Mouse (Mus musculus) neural tube, embryonic 11.5 days (tissue): Measurements from ENCODE around the gene Sugt1. TPM values are rescaled to one million over a fixed set of nuclear protein-coding genes. Genes with fewer than 3 reads are reported as not detected.

Source experiments
- ATAC-seq: fragments of 200-750 bp; cut with Nextera tagmentation; 2 replicates; pipeline ENCODE4 v1.8.0; 2017; ENCODE audit warnings: moderate number of reproducible peaks, mild to moderate bottlenecking, moderate TSS enrichment, moderate library complexity; ENCODE audit not compliant: insufficient read depth, low FRiP score, low TSS enrichment
- DNase-seq: peaks from one replicate; pipeline ENCODE4 v3.0.0-alpha.2; 2015; ENCODE audit warnings: low spot score
- H3K27ac ChIP-seq: fragments of 300-500 bp; sonication (generic); 2 replicates; pipeline ENCODE4 v1.5.1; 2014; ENCODE audit warnings: low read depth, mild to moderate bottlenecking, low read length
- H3K27me3 ChIP-seq: fragments of 300-500 bp; sonication (generic); 2 replicates; pipeline ENCODE4 v1.6.1; 2014; ENCODE audit warnings: mild to moderate bottlenecking, low read length, mixed read lengths; ENCODE audit not compliant: control insufficient read depth, insufficient read depth
- H3K36me3 ChIP-seq: fragments of 300-500 bp; sonication (generic); 2 replicates; pipeline ENCODE4 v1.6.1; 2014; ENCODE audit warnings: mild to moderate bottlenecking, low read length, moderate library complexity, mixed read lengths; ENCODE audit not compliant: control insufficient read depth, insufficient read depth
- H3K4me1 ChIP-seq: fragments of 300-500 bp; sonication (generic); 2 replicates; pipeline ENCODE4 v1.6.1; 2014; ENCODE audit warnings: low read length, mixed read lengths; ENCODE audit not compliant: control insufficient read depth, insufficient read depth
- H3K4me2 ChIP-seq: fragments of 300-500 bp; sonication (generic); 2 replicates; pipeline ENCODE4 v1.6.1; 2014; ENCODE audit warnings: low read depth, mild to moderate bottlenecking, moderate library complexity
- H3K4me3 ChIP-seq: fragments of 300-500 bp; sonication (generic); 2 replicates; pipeline ENCODE4 v1.5.1; 2014; ENCODE audit warnings: low read depth, low read length
- H3K9ac ChIP-seq: fragments of 300-500 bp; sonication (generic); 2 replicates; pipeline ENCODE4 v1.6.1; 2014; ENCODE audit warnings: mild to moderate bottlenecking, low read length
- H3K9me3 ChIP-seq: fragments of 300-500 bp; sonication (generic); 2 replicates; pipeline ENCODE4 v1.6.1; 2016; ENCODE audit warnings: low read length; ENCODE audit not compliant: control insufficient read depth
- WGBS: fragments of 180-500 bp; shearing (Covaris S2); extraction: QIAGEN DNeasy Blood & Tissue Kit; methylation state at CpG from one replicate; pipeline ENCODE4 v1.1.7; 2014; 5-methylcytosine and 5-hydroxymethylcytosine counted together
- polyA plus RNA-seq: library from polyadenylated mRNA; unstranded; fragments of >200 nt; fragmentation: Nextera tagmentation; extraction: Ambion mirVana; gene quantifications from 2 replicates; pipeline ENCODE4 v1.2.1, GENCODE M21; 2014

Sugt1 gene
- polyA plus RNA-seq: 153 and 156 TPM in 2 replicates

DNA sequence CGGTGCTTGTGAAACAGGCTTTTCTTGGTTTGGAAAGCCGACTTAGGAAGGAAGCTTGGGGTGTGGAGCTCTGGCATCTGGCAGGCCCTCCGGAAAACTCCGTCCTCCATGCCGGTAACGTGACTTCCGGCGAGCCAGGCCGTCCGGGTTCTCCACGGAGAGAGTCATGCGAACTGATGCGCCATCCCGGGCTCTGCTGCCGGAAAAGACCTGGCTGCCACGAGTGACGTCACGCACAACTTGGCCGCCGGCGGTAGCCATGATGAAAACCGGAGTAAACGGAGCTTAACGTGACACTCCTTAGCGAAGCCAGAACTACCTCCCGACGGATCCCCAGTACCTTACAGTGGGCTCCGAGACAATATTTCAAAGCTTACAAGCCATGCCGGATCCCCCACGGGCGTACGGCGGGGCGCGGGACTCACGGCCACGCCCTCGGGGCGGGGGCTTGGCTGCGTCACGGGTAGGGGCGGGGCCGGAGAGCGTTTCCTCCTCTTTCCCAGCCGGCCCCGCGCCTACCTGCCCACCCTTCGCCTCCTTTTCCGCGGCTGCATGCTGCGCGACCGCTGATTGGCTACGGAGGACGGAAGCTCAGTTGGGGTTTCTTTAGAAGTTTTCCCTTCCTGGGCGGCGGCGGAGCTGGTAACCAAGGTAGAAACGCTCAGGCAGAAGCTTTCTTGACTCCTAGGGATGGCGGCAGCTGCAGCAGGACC is at the start of gene Sugt1:
Gene Sugt1 (plus strand): TSS at position 553 of the 713 bp plus-strand sequence.
- H3K9me3 ChIP-seq: no peaks in the 10 kb centered on the region
- WGBS: under 1% methylated on average over 57 of the region's 60 CpGs
- peak within 1 kb of the TSS; percentile 81 for H3K27ac ChIP-seq
- H3K4me2 ChIP-seq: peak within 1 kb of the TSS; percentile 73
- peak within 1 kb of the TSS; percentile 64 for H3K9ac ChIP-seq
- ATAC-seq (peak; percentile 99), DNase-seq (peak; percentile 96)
- peak within 1 kb of the TSS; percentile 56 for H3K4me3 ChIP-seq
- H3K4me1 ChIP-seq: peaks cover 9% of the 10 kb centered on the region
- H3K27me3 ChIP-seq: no peaks in the 10 kb centered on the region
- no peaks in the 10 kb centered on the region for H3K36me3 ChIP-seq

- no peak for ATAC-seq
- Histone ChIP-seq H3K36me3 (no peaks in the 10 kb centered on the region), H3K27ac (no peak overlapping the region), H3K9me3 (no peaks in the 10 kb centered on the region), H3K27me3 (no peaks in the 10 kb centered on the region), H3K4me1 (no peaks in the 10 kb centered on the region), H3K9ac (no peak overlapping the region), H3K4me3 (no peak overlapping the region), H3K4me2 (no peak overlapping the region)
- DNase-seq: no peak
Observed at GRCm38 (mm10) chr14:79537921-79538320, 49.6 kb upstream of the Sugt1 start.

- H3K4me2 ChIP-seq: no peak overlapping the region
Observed at GRCm38 (mm10) chr14:79541606-79542005, 45.9 kb upstream of the Sugt1 start.

DNA sequence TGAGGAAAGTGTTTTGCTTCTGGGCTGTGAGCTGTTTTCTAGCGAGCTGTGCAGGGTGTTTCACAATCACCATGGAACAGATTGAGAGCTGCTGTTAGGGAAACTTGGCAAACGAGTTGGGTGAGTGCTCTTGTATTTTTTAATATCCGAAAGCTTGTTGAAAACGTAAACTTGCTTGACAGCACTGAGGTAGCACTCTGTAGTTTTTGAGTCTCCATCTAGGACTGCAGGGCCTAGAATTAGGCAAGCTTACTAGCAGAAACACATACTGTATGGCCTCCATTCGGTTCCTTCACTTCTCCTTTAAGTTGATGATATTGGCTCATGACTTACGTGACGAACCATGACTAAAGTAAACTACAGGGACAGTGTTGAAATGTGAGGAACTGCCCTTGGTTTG is 38.1 kb upstream of the Sugt1 start:
- no peaks in the 10 kb centered on the region for H3K36me3 ChIP-seq
- 83% methylated on average over 7 of the region's 7 CpGs for WGBS
- no peak overlapping the region for H3K9ac ChIP-seq
- H3K4me3 ChIP-seq: no peak overlapping the region
- H3K27ac ChIP-seq: no peak overlapping the region
- H3K4me2 ChIP-seq: no peak overlapping the region
- no peaks in the 10 kb centered on the region for H3K4me1 ChIP-seq
- no peak for ATAC-seq
- no peak for DNase-seq
- H3K9me3 ChIP-seq: no peaks in the 10 kb centered on the region
- H3K27me3 ChIP-seq: no peaks in the 10 kb centered on the region

More at GRCm38 (mm10) chr14:79541606-79542005, 45.9 kb upstream of the Sugt1 start:
- Histone ChIP-seq H3K9ac (no peak overlapping the region), H3K27ac (no peak overlapping the region), H3K36me3 (no peaks in the 10 kb centered on the region), H3K27me3 (no peaks in the 10 kb centered on the region), H3K4me1 (no peaks in the 10 kb centered on the region), H3K4me3 (no peak overlapping the region), H3K9me3 (no peaks in the 10 kb centered on the region)
- ATAC-seq (no peak), DNase-seq (no peak)

DNA sequence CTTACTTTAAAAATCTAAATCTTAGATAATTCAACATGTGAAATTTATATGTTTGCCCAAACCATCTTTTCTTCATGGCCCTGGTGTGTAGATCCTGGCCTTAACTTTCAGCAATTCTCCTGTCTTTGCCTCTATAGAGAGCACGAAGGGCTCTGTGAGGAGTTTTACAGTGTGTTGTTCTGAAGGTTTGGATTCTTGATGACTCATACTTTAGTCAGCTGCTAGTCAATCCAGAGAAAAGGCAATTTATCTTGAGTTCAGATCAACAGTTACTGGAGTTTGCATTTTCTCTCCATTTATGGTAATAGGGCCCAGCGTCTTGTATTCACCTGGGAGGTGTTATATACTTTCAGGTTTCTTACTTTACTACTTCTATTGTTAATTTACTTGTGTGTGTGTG is 35.6 kb upstream of the Sugt1 start:
- Histone ChIP-seq H3K4me2 (no peak overlapping the region), H3K9me3 (no peaks in the 10 kb centered on the region), H3K36me3 (no peaks in the 10 kb centered on the region), H3K4me1 (no peaks in the 10 kb centered on the region), H3K27ac (no peak overlapping the region), H3K27me3 (no peaks in the 10 kb centered on the region), H3K9ac (no peak overlapping the region), H3K4me3 (no peak overlapping the region)
- ATAC-seq (no peak), DNase-seq (no peak)
- WGBS: 92% methylated on average over 2 of the region's 2 CpGs

GRCm38 (mm10) chr14:79552854-79553253 is 34.6 kb upstream of the Sugt1 start:
- H3K4me1 ChIP-seq: no peaks in the 10 kb centered on the region
- no peaks in the 10 kb centered on the region for H3K36me3 ChIP-seq
- H3K27ac ChIP-seq: no peak overlapping the region
- H3K4me2 ChIP-seq: no peak overlapping the region
- no peaks in the 10 kb centered on the region for H3K27me3 ChIP-seq
- H3K4me3 ChIP-seq: no peak overlapping the region
- no peak for ATAC-seq
- no peaks in the 10 kb centered on the region for H3K9me3 ChIP-seq
- DNase-seq: no peak
- no peak overlapping the region for H3K9ac ChIP-seq
- 76% methylated on average over 1 of the region's 1 CpGs for WGBS

DNA sequence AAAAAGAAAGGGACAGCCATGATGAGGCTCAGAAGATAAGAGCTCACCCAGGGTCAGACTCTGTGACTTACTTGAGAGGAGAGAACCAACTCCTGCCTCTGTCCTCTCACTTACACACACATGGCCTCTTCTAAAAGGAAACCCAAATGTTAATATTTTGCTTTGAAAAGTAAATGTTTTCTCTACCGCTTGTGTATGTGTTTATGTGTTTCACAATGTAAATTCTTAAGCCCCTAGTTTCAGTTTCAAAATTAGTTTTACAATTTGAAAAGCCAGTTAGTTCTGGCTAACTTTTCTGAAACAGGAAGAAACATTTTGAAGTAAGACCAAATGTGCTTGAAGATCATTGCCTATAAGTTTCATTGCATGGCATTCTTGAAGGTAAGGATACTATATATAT is 29.7 kb upstream of the Sugt1 start:
- WGBS: 92% methylated on average over 1 of the region's 1 CpGs
- no peak for ATAC-seq

DNA sequence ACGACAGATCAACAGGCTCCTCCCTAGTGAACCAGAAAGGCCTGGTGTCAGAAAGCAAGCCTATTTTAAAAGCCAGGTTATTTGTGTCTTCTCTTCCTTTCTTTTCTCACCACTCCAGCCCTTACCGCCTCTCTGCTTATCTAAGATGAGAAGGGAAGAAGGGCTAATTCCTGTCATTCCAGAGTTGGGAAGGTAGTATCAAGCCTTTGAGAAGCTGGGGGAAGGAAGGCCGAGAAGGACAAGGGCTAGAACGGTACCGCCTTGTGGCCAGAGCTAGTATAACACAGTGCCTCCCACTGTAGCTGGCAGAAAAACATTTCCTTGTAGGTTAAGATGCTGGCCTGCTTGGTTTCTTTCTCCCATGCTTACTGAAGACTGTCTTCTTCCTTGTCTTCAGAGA is 24.7 kb upstream of the Sugt1 start:
- Histone ChIP-seq H3K4me2 (no peak overlapping the region), H3K9ac (no peak overlapping the region), H3K27me3 (no peaks in the 10 kb centered on the region), H3K9me3 (no peaks in the 10 kb centered on the region), H3K4me3 (no peak overlapping the region), H3K27ac (no peak overlapping the region), H3K36me3 (no peaks in the 10 kb centered on the region), H3K4me1 (no peaks in the 10 kb centered on the region)
- 23% methylated on average over 5 of the region's 5 CpGs for WGBS
- ATAC-seq (no peak), DNase-seq (peak; percentile 30)

More for the DNA sequence above, 29.7 kb upstream of the Sugt1 start:
- no peak for DNase-seq
- no peaks in the 10 kb centered on the region for H3K36me3 ChIP-seq
- no peak overlapping the region for H3K4me3 ChIP-seq
- H3K4me1 ChIP-seq: no peaks in the 10 kb centered on the region
- H3K27ac ChIP-seq: no peak overlapping the region
- H3K4me2 ChIP-seq: no peak overlapping the region
- no peaks in the 10 kb centered on the region for H3K9me3 ChIP-seq
- no peak overlapping the region for H3K9ac ChIP-seq
- H3K27me3 ChIP-seq: no peaks in the 10 kb centered on the region

DNA sequence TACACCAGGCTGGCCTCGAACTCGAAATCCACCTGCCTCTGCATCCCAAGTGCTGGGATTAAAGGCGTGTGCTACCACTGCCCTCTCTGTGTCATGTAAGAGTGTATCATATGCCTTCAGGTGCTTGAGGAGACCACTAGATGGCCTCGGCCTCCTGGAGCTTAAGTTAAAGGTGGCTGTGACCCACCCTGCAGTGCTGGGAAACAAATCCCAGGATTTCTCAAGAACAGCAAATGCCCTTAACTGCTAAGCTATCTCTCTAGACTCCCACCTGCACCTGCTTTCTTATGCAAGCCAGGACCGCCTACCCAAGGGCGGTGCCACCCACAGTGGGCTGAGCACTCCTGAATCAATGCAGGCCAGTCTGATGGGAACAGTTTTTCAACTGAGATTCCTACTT is 22.7 kb upstream of the Sugt1 start:
- DNase-seq (no peak), ATAC-seq (no peak)
- 68% methylated on average over 6 of the region's 6 CpGs for WGBS
- no peak overlapping the region for H3K4me2 ChIP-seq
- H3K36me3 ChIP-seq: no peaks in the 10 kb centered on the region
- no peaks in the 10 kb centered on the region for H3K27me3 ChIP-seq
- H3K4me1 ChIP-seq: no peaks in the 10 kb centered on the region
- no peak overlapping the region for H3K27ac ChIP-seq
- no peak overlapping the region for H3K9ac ChIP-seq
- H3K9me3 ChIP-seq: no peaks in the 10 kb centered on the region
- H3K4me3 ChIP-seq: no peak overlapping the region
